Mouse (Mus musculus) large intestine, adult 2 months (tissue): ENCODE data around the gene Snrpd2. TPM values are rescaled to one million over a fixed set of nuclear protein-coding genes. Genes with fewer than 3 reads are reported as not detected.

Experiments used
- DNase-seq: peaks from one replicate; pipeline ENCODE4 v3.0.0-alpha.2; 2012; ENCODE audit warnings: low read depth, low spot score
- WGBS: fragments of 180-500 bp; shearing (Covaris S2); methylation state at CpG from one replicate; pipeline ENCODE4 v1.1.7; 2018; 5-methylcytosine and 5-hydroxymethylcytosine counted together
- polyA plus RNA-seq: library from polyadenylated mRNA; depleted of rRNA; stranded (reverse); fragments of >200 nt; gene quantifications from 2 replicates; pipeline ENCODE4 v1.2.3, GENCODE M21; 2012; rRNA removed

The Snrpd2 gene
- polyA plus RNA-seq, 1 experiment = 49.1 TPM

GRCm38 (mm10) chr7:19175708-19176515 is 26.4 kb downstream of the Snrpd2 start, which contains the start of gene Eml2:
TSS of gene Eml2 (plus strand) at chr7:19176421.
- no peak for DNase-seq
- 4% methylated on average over 30 of the region's 30 CpGs for WGBS

GRCm38 (mm10) chr7:19176516-19176947 is 27.0 kb downstream of the Snrpd2 start:
- 17% methylated on average over 21 of the region's 21 CpGs for WGBS

GRCm38 (mm10) chr7:19177216-19177615 is 27.7 kb downstream of the Snrpd2 start:
- 71% methylated on average over 7 of the region's 7 CpGs for WGBS
- no peak for DNase-seq

More at GRCm38 (mm10) chr7:19176516-19176947, 27.0 kb downstream of the Snrpd2 start:
- DNase-seq = no peak

- WGBS = 22% methylated on average over 18 of the region's 18 CpGs
- no peak for DNase-seq
These were observed 28.5 kb downstream of the Snrpd2 start for GRCm38 (mm10) chr7:19178035-19178434.

GRCm38 (mm10) chr7:19178443-19179092 is 29.0 kb downstream of the Snrpd2 start:
- no peak for DNase-seq
- 9% methylated on average over 27 of the region's 27 CpGs for WGBS

GRCm38 (mm10) chr7:19179173-19179572 is 29.7 kb downstream of the Snrpd2 start:
- DNase-seq = no peak
- WGBS = 3% methylated on average over 30 of the region's 32 CpGs

GRCm38 (mm10) chr7:19179936-19180335 is 30.4 kb downstream of the Snrpd2 start:
- 30% methylated on average over 6 of the region's 6 CpGs for WGBS
- DNase-seq = no peak

- DNase-seq = no peak
- WGBS = under 1% methylated on average over 27 of the region's 27 CpGs
These were observed 31.4 kb downstream of the Snrpd2 start for GRCm38 (mm10) chr7:19180862-19181429.

- WGBS = 77% methylated on average over 2 of the region's 2 CpGs
- DNase-seq = no peak
These were observed 34.7 kb downstream of the Snrpd2 start for GRCm38 (mm10) chr7:19184250-19184649.

- DNase-seq = no peak
- WGBS = 70% methylated on average over 6 of the region's 6 CpGs
These were observed 35.2 kb downstream of the Snrpd2 start for GRCm38 (mm10) chr7:19184758-19185157.

- 99% methylated on average over 4 of the region's 4 CpGs for WGBS
- DNase-seq = no peak
These were observed 45.2 kb downstream of the Snrpd2 start for GRCm38 (mm10) chr7:19194676-19195075.

- no peak for DNase-seq
- WGBS = 59% methylated on average over 6 of the region's 6 CpGs
These were observed 47.2 kb downstream of the Snrpd2 start for GRCm38 (mm10) chr7:19196676-19197075.

- WGBS = 37% methylated on average over 2 of the region's 2 CpGs
- no peak for DNase-seq
These were observed 48.5 kb downstream of the Snrpd2 start for GRCm38 (mm10) chr7:19197985-19198384.

GRCm38 (mm10) chr7:19201660-19202059 is 52.1 kb downstream of the Snrpd2 start:
- no peak for DNase-seq
- 76% methylated on average over 15 of the region's 15 CpGs for WGBS

- DNase-seq = no peak
- WGBS = 38% methylated on average over 15 of the region's 15 CpGs
These were observed 52.7 kb downstream of the Snrpd2 start for GRCm38 (mm10) chr7:19202065-19202850.

Other genes starting within 250 kb of the Snrpd2 start
- gene Ccdc61, start 239.3 kb upstream of the Snrpd2 start, polyA plus RNA-seq = 19.2 and 25.2 TPM in 2 replicates
- 0.17 and 0.21 TPM in 2 replicates for gene Nova2, start 223.8 kb upstream of the Snrpd2 start, polyA plus RNA-seq
- gene Nanos2, start 162.3 kb upstream of the Snrpd2 start, polyA plus RNA-seq = not detected in 2 replicates
- gene Mypop, start 158.5 kb upstream of the Snrpd2 start, polyA plus RNA-seq = 1.9 and 2.0 TPM in 2 replicates
- 18.7 and 19.4 TPM in 2 replicates for gene Irf2bp1, start 145.7 kb upstream of the Snrpd2 start, polyA plus RNA-seq
- 24.9 and 28.3 TPM in 2 replicates for gene Foxa3, start 126.2 kb upstream of the Snrpd2 start, polyA plus RNA-seq
- gene Sympk, start 125.3 kb upstream of the Snrpd2 start, polyA plus RNA-seq = 54.8 and 68.3 TPM in 2 replicates
- gene Rsph6a, start 95.0 kb upstream of the Snrpd2 start, polyA plus RNA-seq = 0.11 TPM in 1 of 2 replicates, not detected in the other
- 15.3 and 15.6 TPM in 2 replicates for gene Dmwd, start 73.5 kb upstream of the Snrpd2 start, polyA plus RNA-seq
- gene Dmpk, start 65.9 kb upstream of the Snrpd2 start, polyA plus RNA-seq = 308 and 400 TPM in 2 replicates
- gene Six5, start 55.1 kb upstream of the Snrpd2 start, polyA plus RNA-seq = 14.5 and 17.2 TPM in 2 replicates
- gene Gm4969, start 31.4 kb upstream of the Snrpd2 start, polyA plus RNA-seq = 0.03 TPM in 1 of 2 replicates, not detected in the other
- 9.8 and 10.1 TPM in 2 replicates for gene Fbxo46, start 29.9 kb upstream of the Snrpd2 start, polyA plus RNA-seq
- gene Qpctl, start 431 bp upstream of the Snrpd2 start, polyA plus RNA-seq = 7.7 and 9.8 TPM in 2 replicates
- 0.67 and 0.68 TPM in 2 replicates for gene Gipr, start 16.4 kb downstream of the Snrpd2 start, polyA plus RNA-seq
- 16.7 and 19.6 TPM in 2 replicates for gene Eml2, start 26.7 kb downstream of the Snrpd2 start, polyA plus RNA-seq
- gene Gpr4, start 62.8 kb downstream of the Snrpd2 start, polyA plus RNA-seq = 3.2 TPM in 2 replicates
- gene Opa3, start 78.6 kb downstream of the Snrpd2 start, polyA plus RNA-seq = 33.6 and 36.3 TPM in 2 replicates
- gene Vasp, start 122.1 kb downstream of the Snrpd2 start, polyA plus RNA-seq = 241 and 341 TPM in 2 replicates
- 0.33 and 1.3 TPM in 2 replicates for gene Ppm1n, start 130.3 kb downstream of the Snrpd2 start, polyA plus RNA-seq
- 12.7 and 18.9 TPM in 2 replicates for gene Rtn2, start 132.9 kb downstream of the Snrpd2 start, polyA plus RNA-seq
- 1.4 and 6.2 TPM in 2 replicates for gene Fosb, start 160.3 kb downstream of the Snrpd2 start, polyA plus RNA-seq
- 26.9 and 31.2 TPM in 2 replicates for gene Ercc1, start 195.1 kb downstream of the Snrpd2 start, polyA plus RNA-seq
- gene Cd3eap, start 209.8 kb downstream of the Snrpd2 start, polyA plus RNA-seq = 3.2 and 4.1 TPM in 2 replicates
- 4.8 and 5.7 TPM in 2 replicates for gene Ppp1r13l, start 210.0 kb downstream of the Snrpd2 start, polyA plus RNA-seq
- 28.7 and 36.5 TPM in 2 replicates for gene Ercc2, start 232.3 kb downstream of the Snrpd2 start, polyA plus RNA-seq